ENCODE assay signal across 11 mouse cellular contexts in the genomic region with DNA sequence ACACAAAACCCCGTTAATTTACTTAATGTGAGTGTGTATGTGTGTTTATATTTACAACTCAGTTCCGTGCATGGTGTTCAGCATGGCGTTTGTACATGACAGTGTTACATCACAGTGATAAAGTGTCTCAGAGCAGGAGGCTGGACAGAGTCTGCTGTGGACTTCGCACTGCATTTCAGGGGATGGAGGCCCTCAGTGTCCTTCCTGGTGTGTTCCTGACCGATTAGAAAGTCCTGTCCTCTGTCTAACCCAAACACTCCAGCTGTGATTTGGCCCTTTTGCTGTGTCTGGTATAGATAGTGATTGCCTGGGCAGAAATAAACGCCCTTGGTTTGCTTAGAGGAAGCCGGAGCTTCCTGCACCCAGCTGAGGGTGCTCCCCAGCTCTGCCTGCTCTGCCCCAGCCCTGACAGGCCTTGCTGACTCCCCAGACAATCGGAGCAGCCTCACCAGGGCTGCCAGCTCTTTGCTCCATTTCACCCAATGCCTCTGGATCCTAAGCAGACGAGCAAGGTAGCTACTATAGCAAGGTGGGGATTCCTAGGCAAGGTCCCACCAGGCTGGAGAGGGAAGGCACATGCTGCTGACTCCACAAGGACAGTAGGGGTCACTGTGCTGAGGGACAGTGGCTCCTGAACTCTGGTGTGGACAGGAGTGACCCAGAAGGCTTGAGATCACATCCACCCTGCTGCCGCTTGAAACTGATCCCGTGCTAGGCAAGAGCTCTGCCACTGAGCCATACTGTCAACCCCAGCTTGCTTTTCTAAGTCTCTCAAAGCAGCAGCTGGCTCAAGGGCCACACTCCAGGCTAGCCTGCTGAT. TPM values are rescaled to one million over a fixed set of nuclear protein-coding genes. Genes with fewer than 3 reads are reported as not detected.
DNase-seq lines count a peak whose midpoint lies in the region; ATAC-seq and TF ChIP-seq lines count a peak whose summit lies in the region.
"Had no signal": no experiment of that assay in that cellular context is flagged by ENCODE, and none has a peak within 500 bp of the region (broad histone marks: within the 10 kb centered on the region; RNA-seq: fewer than 3 reads in every experiment).

No protein-coding gene starts in this region.

- no peaks in the 10 kb centered on the region for H3K36me3 ChIP-seq in kidney, adult 2 months (ENCODE audit: control insufficient read depth, insufficient read depth, low read length)
- H3K36me3 ChIP-seq in heart, embryonic 14.5 days (ENCODE audit: control insufficient read depth, insufficient read depth, low read length), result peaks cover 57% of the 10 kb centered on the region
- H3K36me3 ChIP-seq in liver, embryonic 15.5 days (replicated peaks), result no peaks in the 10 kb centered on the region
- H3K36me3 ChIP-seq in thymus, adult 2 months (ENCODE audit: control insufficient read depth, insufficient read depth, low read length), result no peaks in the 10 kb centered on the region

- no peak overlapping the region for H3K4me2 ChIP-seq in heart, embryonic 14.5 days (ENCODE audit: low read length)
- no peak overlapping the region for H3K4me2 ChIP-seq in liver, embryonic 15.5 days

- no peak for DNase-seq in kidney, adult 2 months
- no peak for DNase-seq in kidney, adult 9 months
- DNase-seq in thymus, adult 2 months, result no peak
- DNase-seq in right cerebral cortex, postnatal 25 days, result no peak
- no peak for DNase-seq in left cerebral cortex, adult 9 months (ENCODE audit: low spot score in 2 of 2)
- DNase-seq: kidney, adult 11 months; layer of hippocampus, postnatal 36 days; thymus, adult 18-20 months had no signal

- peak overlapping the region; percentile 12; the same call in 1 of the 2 replicates for H3K9ac ChIP-seq in heart, embryonic 14.5 days (ENCODE audit: low read length)
- H3K9ac ChIP-seq in liver, embryonic 15.5 days, result no peak overlapping the region

- 65% methylated on average over 11 of the region's 11 CpGs for WGBS in kidney, adult 2 months
- 30% methylated on average over 11 of the region's 11 CpGs for WGBS in heart, embryonic 14.5 days
- 18% methylated on average over 11 of the region's 11 CpGs for WGBS in liver, embryonic 15.5 days (ENCODE audit: insufficient replicate concordance)
- WGBS in thymus, adult 2 months, result 65% methylated on average over 11 of the region's 11 CpGs

- H3K4me3 ChIP-seq in kidney, adult 2 months (ENCODE audit: insufficient read depth, low read depth, low read length), result no peak overlapping the region
- H3K4me3 ChIP-seq in heart, embryonic 14.5 days (ENCODE audit: control insufficient read depth in 1 of 2, insufficient read depth in 1 of 2, low read depth in 1 of 2, low read length in 2 of 2), result no peak overlapping the region
- no peak overlapping the region for H3K4me3 ChIP-seq in liver, embryonic 15.5 days (replicated peaks)
- H3K4me3 ChIP-seq in thymus, adult 2 months (ENCODE audit: control insufficient read depth, insufficient read depth, low read length), result no peak overlapping the region

- H3K27me3 ChIP-seq in kidney, adult 2 months (replicated peaks; ENCODE audit: control insufficient read depth, insufficient read depth, low read length), result no peaks in the 10 kb centered on the region
- no peaks in the 10 kb centered on the region for H3K27me3 ChIP-seq in heart, embryonic 14.5 days (ENCODE audit: control insufficient read depth, insufficient read depth, low read length)
- H3K27me3 ChIP-seq in liver, embryonic 15.5 days, result no peaks in the 10 kb centered on the region
- no peaks in the 10 kb centered on the region for H3K27me3 ChIP-seq in thymus, adult 2 months (ENCODE audit: control insufficient read depth, insufficient read depth, low read length)

- peak; percentile 84 for ATAC-seq in common myeloid progenitor, adult 5-6 weeks (replicated peaks; ENCODE audit: low read depth, poor library complexity, severe bottlenecking)
- ATAC-seq in heart, embryonic 14.5 days (ENCODE audit: insufficient number of reproducible peaks, insufficient read depth, low FRiP score, low read depth), result no peak
- peak; percentile 66 for ATAC-seq in liver, embryonic 15.5 days (ENCODE audit: insufficient read depth)

- H3K4me1 ChIP-seq in kidney, adult 2 months (ENCODE audit: control insufficient read depth, insufficient read depth, low read length), result no peaks in the 10 kb centered on the region
- H3K4me1 ChIP-seq in heart, embryonic 14.5 days (ENCODE audit: control insufficient read depth in 2 of 2, insufficient read depth in 2 of 2, low read length in 2 of 2), result peaks cover 45 to 72% of the 10 kb centered on the region in 2 experiments
- H3K4me1 ChIP-seq in liver, embryonic 15.5 days (replicated peaks), result peaks cover 32% of the 10 kb centered on the region
- peaks cover 18% of the 10 kb centered on the region for H3K4me1 ChIP-seq in thymus, adult 2 months (replicated peaks; ENCODE audit: control insufficient read depth, insufficient read depth, low read length)

- H3K27ac ChIP-seq in kidney, adult 2 months (ENCODE audit: insufficient read depth, low read depth, low read length), result no peak overlapping the region
- peak overlapping the region; percentile 17 to 73; a peak in 3 of 4 replicates for H3K27ac ChIP-seq in heart, embryonic 14.5 days (replicated peaks in 1 of 2; ENCODE audit: control insufficient read depth in 1 of 2, insufficient read depth in 1 of 2, low read depth in 2 of 2, low read length in 2 of 2)
- H3K27ac ChIP-seq in liver, embryonic 15.5 days (replicated peaks), result peak overlapping the region; percentile 75
- no peak overlapping the region for H3K27ac ChIP-seq in thymus, adult 2 months (ENCODE audit: control insufficient read depth, insufficient read depth, low read length)

- TF ChIP-seq CTCF in kidney, adult 2 months (conservative IDR thresholded peaks at IDR 0.05; ENCODE audit: insufficient read depth, insufficient read length, low read depth, low read length), result peak; percentile 28; the same call in 1 of the 2 replicates
- no peak for TF ChIP-seq CTCF in thymus, adult 2 months (IDR thresholded peaks at IDR 0.05; ENCODE audit: borderline replicate concordance, control insufficient read depth, extremely low read depth, insufficient read depth, low read length, poor library complexity)

- no peaks in the 10 kb centered on the region for H3K9me3 ChIP-seq in heart, embryonic 14.5 days (ENCODE audit: control insufficient read depth, low read length)
- H3K9me3 ChIP-seq in liver, embryonic 15.5 days (replicated peaks), result no peaks in the 10 kb centered on the region

- TF ChIP-seq POLR2A in kidney, adult 2 months (IDR thresholded peaks at IDR 0.05; ENCODE audit: low read depth, low read length), result no peak
- no peak for TF ChIP-seq POLR2A in thymus, adult 2 months (IDR thresholded peaks at IDR 0.05; ENCODE audit: control insufficient read depth, extremely low read depth, insufficient read depth, low read length, poor library complexity)

RNA-seq across cellular contexts. Expression of gene Zcchc24, which starts 23.3 kb away (rescaled TPM):
- 12.4 TPM in 2 replicates for polyA plus RNA-seq in kidney, adult 2 months (2012; rRNA removed)
- total RNA-seq in common myeloid progenitor, adult 5-6 weeks (2017), result 1.8 and 3.7 TPM in 2 replicates
- 31.8 and 33.0 TPM in 2 replicates for polyA plus RNA-seq in heart, embryonic 14.5 days (2014; fragmentation: Nextera tagmentation; extraction: Ambion mirVana)
- 7.5 and 8.3 TPM in 2 replicates for polyA plus RNA-seq in liver, embryonic 15.5 days (2015; fragmentation: Nextera tagmentation; extraction: Ambion mirVana)
- 26.2 and 28.9 TPM in 2 replicates for polyA plus RNA-seq in thymus, adult 2 months (2012; rRNA removed)

RNA-seq across cellular contexts. Expression of gene Ppif, which starts 51.6 kb away (rescaled TPM):
- polyA plus RNA-seq in kidney, adult 2 months (2012; rRNA removed), result 164 and 168 TPM in 2 replicates
- 44.9 and 49.5 TPM in 2 replicates for total RNA-seq in common myeloid progenitor, adult 5-6 weeks (2017)
- 99.2 and 105 TPM in 2 replicates for polyA plus RNA-seq in heart, embryonic 14.5 days (2014; fragmentation: Nextera tagmentation; extraction: Ambion mirVana)
- polyA plus RNA-seq in liver, embryonic 15.5 days (2015; fragmentation: Nextera tagmentation; extraction: Ambion mirVana), result 26.4 and 26.8 TPM in 2 replicates
- 105 and 108 TPM in 2 replicates for polyA plus RNA-seq in thymus, adult 2 months (2012; rRNA removed)

Comparison
In these comparisons a context has a peak if more than half of its experiments do, and no peak if none do; other contexts are left out.
1. H3K27ac ChIP-seq: peak in heart, embryonic 14.5 days (2 of 2) and liver, embryonic 15.5 days (single experiment); none in kidney, adult 2 months (single experiment) and thymus, adult 2 months (single experiment).